Mouse (Mus musculus): Measurements from ENCODE around the gene Nfatc3.

The Nfatc3 gene

DNA sequence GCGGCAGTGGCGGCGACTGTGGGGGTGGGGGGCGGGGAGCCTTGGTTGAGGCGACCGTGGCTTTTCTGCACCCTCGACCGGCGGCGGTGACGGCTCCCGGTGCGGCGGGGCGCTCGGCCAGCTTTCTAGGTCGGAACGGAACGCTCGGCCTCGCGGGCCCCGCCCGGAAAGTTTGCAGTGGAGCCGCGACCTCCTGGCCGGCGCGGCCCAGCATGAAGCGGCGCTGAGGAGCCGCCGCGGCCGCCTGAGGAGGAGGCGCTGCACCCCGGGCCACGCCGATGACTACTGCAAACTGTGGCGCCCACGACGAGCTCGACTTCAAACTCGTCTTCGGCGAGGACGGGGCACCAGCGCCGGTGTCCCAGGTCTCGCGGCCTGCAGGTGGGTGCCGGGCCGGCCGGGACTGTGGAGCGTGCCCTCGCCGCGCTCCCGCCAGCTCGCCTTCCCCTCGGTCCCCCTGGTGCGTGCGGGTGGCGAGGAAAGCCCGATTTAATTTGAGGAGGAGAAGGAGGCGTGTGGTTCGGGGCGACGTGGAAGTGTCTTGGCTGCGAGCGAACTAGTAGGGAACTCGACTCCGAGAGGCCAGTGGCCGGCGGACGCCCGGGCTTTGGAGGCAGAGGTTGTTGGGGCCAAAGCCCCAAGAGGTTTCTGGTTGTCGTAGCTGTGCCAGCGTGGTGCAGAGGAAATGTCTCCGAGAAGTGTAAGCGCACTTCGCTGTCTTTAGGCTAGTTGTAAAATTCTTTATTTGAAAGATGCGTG lies 1.2 kb downstream of the Nfatc3 start:
- no peak for DNase-seq (ENCODE audit: low spot score)

DNA sequence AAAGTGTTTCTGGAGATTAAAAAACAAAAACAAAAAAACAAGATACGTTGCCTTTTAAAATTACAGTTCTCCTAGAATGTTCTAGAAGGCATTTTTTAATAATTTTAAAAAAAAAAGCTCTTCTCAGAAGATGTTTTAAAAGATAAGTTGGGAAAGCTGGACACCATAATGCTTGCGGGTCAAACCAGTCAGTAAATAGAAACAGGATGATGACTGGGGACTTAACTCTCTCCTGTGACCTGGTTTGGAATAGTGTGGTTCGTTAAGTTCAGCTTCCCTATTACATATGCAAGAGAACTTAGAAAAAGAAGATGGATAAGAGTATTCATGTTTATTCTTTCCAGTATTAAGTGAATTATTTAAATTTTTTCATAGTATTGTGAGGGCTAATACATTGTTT lies 1.9 kb downstream of the Nfatc3 start:
- no peak for DNase-seq (ENCODE audit: low spot score)

DNA sequence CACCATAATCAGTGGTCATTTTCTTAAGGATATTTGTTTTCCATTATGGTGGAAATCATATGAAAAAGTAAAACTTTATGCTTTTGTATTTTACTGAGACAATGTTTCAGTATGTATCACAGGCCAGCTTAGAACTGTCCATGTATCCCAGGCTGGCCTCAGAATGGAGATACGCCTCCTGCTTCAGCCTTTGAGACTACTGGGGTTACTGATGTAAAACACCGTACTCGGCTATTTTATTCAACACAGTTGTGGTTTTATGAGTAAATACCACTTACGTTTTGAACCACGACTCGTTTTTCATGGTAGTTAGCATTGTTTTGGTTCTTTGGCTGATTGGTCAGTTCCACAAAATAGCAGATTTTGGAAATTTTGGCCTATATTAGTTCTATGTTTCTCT lies 3.0 kb downstream of the Nfatc3 start:
- no peak for DNase-seq (ENCODE audit: low spot score)

DNA sequence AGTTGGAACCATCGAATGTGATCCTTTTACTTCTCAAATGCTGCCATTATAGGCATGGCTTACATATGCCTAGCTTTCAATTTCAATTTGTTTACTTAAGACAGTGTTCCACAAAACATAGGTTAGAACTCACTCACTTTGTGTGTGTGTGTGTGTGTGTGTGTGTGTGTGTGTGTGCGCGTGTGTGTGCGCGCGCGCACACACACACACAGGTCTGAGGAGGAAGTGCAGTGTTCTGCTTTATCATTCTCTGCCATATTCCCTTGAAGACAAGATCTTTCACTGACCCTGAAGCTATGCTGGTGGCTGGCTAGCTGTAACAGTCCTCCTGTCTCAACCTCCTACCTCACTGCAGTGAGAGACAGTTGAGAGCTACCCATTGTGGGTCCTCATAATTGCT lies 4.4 kb downstream of the Nfatc3 start:
- no peak for DNase-seq (ENCODE audit: low spot score)

DNA sequence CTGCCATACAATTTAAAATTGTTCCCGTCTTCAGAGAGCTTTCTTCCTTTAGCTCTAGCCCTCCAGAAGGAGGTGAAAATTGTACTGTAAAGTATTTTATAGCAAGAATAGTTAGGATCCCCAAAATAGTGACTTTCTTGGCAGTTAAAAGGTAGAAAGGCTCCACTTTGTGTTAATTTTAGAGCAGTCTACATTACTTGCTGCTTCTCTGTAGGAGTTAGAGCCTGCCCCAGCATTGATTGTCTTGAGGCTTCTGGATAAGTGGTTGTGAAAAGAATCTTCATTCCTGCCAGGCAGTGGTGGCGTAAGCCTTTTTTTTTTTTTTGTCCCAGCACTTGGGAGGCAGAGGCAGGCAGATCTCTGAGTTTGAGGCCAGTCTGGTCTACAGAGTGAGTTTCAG lies 8.1 kb downstream of the Nfatc3 start:
- DNase-seq (ENCODE audit: low spot score) = no peak

DNA sequence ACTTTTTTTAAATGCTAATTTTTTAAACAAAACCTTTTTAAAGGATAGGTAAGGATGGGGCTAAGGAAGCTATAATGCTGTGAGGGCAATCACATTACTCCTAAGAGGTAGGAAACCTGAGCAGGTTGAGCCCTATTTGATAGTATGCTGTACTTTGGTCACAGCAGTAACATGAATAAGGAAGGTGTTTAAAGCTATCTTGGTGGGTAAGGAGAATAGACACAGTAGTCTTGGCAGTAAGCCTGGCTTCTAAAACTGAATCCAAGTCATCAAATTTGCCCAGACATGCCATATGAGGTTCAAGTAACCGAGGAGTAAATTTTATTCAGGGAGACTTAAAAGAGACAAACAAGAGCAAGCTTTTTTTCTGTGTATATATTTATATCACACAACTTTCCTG lies 10.9 kb downstream of the Nfatc3 start:
- no peak for DNase-seq (ENCODE audit: low spot score)

DNA sequence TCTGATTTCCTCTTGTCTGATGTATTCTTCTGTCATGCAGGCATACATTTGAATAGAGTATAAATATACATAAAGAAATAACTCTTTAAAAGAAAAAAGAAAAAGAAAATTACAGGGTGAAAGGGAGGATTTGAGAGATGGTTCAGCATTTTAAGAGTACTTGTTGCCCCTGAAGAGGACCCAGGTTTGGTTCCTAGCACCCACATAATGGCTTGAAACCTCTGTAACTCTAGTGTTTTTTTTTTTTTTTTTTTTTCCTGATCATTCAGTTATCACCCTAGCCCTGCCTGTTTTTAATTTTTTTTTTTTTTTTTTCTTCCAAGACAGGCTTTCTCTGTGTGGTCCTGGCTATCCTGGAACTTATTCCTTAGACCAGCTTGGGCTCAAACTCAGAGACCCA lies 13.5 kb downstream of the Nfatc3 start:
- DNase-seq (ENCODE audit: low spot score) = no peak

DNA sequence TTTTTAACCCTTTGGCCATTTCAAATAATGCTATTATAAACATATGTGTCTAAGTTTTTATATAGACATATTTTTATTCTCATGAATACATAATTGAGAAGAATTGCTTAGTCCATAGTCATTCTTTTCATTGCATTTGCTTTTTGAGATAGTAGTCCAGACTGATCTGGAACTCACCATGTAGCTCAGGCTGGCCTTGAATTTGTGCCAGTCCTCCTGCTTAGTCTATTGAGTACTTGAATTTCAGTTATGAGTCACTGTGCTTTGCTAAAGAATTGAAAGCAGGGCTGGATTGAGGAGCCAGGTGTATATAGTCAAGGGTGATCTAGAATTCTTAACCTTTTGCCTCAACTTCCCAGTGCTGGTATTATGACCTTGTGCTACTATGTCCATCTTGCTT lies 15.6 kb downstream of the Nfatc3 start:
- DNase-seq (ENCODE audit: low spot score) = no peak

DNA sequence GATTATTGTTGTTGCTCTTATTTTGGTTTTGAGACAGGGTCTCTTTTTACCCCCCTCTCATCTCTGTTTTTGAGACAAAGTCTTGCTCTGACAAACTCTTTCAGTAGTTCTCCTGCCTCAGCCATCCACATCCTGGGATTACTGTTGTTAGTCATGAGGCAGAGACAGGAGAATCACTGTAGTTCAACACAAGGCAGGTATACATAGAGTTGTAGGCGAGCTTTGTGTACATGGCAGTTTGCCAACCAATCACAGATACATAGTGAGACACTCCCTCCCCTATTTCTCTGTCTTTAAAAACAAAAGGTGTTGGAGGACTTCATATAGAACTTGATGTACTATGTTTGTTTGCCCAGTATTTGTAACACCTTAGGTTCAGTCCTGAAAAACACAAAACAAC lies 16.0 kb downstream of the Nfatc3 start:
- no peak for DNase-seq (ENCODE audit: low spot score)

DNA sequence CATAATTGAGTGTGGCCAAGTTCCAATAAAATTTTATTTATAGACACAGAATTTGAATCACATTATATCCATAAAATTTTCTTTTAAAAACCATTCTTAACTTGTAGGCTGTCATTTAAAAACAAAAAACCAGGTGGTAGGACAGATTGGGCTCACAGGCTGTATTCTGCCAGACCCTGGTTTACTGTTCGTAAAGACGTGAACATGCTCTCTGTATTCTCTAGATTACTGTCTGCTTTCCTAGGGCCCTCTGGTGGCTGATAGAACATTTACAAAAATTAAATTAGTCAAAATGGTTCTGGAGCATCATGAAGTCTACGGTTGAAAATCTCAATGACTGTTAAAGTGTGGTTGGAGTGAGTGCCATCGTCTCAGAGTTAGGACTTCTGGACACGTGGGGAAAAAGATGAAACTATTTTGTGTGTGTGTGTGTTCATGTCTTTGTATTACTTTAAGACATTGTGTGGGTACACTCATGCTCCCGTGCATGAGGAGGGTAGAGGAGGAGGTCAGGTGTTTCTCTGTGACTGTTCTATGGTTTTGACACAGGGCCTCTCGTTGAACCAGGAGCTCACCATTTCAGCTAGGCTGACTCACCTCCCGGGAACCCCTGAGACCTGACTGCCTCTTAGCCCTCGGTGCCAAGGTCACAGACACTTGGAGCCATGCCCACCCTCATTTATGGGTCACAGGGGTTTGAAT lies 16.7 kb downstream of the Nfatc3 start:
- DNase-seq (ENCODE audit: low spot score) = peak; percentile 69

DNA sequence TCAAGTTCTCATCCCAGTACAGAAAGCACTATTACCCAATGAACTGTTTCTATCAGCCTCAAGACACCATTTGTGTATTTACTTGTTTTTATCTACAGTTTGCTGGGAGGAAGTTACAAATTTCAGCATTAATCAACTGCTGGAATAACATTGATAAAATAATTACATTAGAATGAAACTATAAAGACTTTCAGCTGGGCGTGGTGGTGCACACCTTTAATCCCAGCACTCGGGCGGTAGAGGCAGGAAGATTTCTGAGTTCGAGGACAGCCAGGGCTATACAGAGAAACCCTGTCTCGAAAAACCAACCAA lies 17.2 kb downstream of the Nfatc3 start:
- DNase-seq (ENCODE audit: low spot score) = no peak

DNA sequence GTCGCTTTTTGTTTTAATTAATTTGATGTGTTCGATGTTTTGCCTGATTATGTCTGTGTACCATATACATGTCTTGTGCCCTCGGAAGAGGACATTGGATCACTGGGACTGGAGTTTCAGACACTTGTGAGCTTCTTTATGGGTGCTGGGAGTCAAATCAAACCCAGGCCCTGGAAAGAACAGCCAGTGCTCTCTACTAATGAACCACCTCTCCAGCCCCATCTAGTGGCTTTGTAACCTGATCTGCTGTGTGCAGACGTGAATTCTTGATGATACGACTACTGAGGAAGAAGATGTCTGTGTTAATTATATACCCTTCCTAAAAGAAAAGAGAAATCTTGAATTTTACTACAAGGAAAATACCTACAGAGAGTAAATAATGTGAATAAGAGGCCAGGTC lies 18.0 kb downstream of the Nfatc3 start:
- DNase-seq (ENCODE audit: low spot score) = no peak

DNA sequence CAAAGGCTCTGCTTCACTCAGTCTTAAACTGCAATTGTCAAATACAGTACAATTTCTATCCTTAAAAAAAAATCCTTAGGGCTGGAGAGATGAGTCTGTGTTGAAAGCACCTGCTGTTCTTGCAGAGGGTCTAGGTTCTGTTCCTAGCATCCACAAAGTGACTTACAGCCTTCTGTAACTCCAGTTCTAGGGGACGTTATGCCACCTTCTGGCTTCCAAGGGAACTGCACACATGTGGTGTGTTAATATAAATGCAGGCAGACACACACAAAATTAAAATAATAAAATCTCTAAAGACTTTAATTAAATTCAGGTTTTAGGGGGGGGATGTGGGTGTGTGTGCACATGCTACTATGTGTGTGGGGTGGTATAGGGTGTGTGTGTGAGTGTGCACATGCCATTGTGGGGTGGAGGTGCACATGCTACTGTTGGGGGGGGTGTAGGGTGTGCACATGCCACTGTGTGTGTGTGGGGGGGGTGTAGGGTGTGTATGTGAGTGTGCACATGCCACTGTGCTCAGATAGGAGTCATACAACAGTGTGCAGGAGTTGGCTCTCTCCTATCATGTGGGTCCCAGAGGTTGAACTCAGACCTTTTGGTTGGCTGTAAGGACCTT lies 18.9 kb downstream of the Nfatc3 start:
- DNase-seq (ENCODE audit: low spot score) = no peak

DNA sequence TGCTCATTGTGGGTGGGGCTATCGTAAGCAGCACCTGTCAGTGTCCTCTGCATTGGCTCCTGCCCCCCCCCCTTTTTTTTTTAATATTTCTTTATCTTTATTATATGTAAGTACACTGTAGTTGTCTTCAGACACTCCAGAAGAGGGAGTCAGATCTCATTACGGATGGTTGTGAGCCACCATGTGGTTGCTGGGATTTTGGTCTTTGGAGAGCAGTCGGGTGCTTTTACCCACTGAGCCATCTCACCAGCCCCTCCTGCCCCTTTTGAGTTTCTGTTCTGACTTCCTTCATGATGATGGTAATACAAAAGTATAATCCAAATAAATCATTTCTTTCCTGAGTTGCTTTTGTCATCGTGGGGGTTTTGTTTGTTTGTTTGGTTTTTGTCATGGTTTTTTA lies 43.7 kb downstream of the Nfatc3 start:
- DNase-seq (ENCODE audit: low spot score) = no peak

DNA sequence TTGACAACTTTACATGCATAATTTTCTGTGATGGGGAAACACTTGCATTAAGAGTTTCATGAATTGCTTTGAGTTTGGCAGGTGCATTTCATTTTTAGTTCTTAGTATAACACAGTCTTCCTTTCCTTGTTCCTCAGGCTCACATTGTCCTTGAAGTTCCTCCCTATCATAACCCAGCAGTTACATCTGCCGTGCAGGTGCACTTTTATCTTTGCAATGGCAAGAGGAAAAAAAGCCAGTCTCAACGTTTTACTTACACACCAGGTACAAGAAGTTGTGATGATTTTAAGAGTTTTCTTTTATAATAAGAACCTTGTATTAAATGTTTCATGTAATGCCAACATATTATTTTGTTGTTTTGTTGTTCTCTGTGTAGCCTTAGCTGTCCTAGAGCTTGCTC lies 45.2 kb downstream of the Nfatc3 start:
- no peak for DNase-seq (ENCODE audit: low spot score)

DNA sequence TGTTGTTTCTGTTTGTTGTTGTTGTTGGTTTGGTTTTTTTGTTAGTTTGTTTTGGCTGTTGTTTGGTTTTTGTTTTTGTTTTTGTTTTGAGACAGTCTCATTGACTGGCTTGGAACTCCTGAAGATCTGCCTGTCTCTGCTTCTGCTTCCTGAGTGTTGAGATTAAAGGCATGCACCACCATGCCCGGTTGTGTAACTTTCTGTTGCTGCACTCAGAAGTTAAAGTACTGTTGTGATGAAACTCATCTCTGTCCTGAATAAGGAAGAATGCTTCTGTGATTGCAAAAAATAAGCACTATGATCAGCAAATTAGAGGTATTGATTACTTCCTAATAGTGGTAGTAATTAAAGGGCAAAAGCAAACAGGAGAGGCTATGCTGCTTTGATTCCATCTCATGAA lies 47.6 kb downstream of the Nfatc3 start:
- no peak for DNase-seq (ENCODE audit: low spot score)

DNA sequence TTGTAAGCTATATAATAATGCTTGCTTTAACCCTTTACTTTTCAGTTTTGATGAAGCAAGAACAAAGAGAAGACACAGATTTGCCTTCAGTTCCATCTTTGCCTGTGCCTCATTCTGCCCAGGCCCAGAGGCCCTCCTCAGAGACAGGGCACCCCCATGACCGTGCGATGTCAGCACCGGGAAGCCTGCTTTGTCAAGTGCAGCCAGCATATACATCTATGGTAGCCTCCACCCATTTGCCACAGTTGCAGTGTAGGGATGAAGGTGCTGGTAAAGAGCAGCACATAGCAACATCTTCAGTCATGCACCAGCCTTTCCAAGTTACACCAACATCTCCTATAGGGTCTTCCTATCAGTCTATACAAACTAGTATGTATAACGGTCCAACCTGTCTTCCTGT lies 49.4 kb downstream of the Nfatc3 start:
- DNase-seq (ENCODE audit: low spot score) = no peak

DNA sequence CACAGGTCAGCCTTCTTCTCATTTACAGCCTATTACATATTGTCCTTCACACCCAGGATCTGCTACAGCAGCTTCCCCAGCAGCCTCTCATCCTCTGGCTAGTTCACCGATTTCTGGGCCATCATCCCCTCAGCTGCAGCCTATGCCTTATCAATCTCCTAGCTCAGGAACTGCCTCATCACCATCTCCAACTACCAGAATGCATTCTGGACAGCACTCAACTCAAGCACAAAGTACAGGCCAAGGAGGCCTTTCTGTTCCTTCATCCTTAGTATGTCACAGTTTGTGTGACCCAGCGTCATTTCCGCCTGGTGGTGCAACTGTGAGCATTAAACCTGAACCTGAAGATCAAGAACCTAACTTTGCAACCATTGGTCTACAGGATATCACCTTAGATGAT lies 50.1 kb downstream of the Nfatc3 start:
- DNase-seq (ENCODE audit: low spot score) = peak; percentile 17

DNA sequence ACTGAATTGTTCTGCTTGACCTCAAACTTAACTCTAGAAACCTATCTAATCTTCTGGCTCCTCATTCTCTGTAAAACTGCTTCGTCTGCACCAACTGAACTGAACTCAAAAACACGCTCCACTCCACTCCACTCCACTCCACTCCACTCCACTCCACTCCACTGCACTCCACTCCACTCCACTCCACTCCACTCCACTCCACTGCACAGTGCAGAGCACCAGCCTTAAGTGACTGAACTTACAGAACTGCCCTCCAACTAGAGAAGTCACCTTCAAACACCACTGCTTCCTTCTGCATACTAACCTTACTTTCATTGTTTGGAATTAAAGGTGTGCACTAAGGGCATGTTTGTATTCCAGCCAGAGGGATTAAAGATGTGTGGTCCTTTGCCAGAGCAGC lies 53.4 kb downstream of the Nfatc3 start:
- no peak for DNase-seq (ENCODE audit: low spot score)

DNA sequence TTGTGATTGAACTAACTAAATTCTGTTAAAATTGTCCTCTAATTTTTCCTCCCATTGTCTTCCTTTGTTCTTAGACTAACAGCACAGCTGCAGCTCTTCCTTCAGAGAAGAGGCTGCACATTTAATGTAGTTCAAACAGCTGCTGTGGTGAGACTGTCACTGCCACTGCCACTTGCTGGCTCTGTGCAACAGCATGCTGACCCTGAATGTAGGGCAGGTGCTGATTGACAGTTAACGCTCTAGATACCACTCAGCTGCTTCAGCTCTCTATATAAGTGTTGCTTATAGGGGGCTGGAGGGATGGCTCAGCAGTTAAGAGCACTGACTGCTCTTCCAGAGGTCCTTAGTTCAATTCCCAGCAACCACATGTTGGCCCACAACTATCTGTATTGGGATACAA lies 53.9 kb downstream of the Nfatc3 start:
- no peak for DNase-seq (ENCODE audit: low spot score)

DNA sequence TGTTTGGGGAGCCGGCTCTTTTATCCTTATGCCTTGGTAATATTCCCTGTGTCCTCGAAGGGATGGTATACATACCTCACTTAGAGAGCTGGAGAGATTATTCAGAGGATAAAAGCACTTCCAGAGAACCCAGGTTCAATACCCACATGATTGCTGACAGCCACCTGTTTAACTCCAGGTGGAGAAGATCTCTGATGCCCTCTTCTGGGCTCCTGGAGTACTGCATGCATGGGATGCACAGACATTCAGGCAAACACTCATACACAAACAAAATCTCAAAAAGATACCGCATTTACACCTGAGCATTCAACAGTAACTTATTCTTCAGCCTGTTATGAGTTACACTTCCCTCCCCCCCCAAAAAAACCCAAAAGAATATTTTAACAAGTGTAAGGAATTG lies 57.3 kb downstream of the Nfatc3 start:
- DNase-seq (ENCODE audit: low spot score) = no peak

DNA sequence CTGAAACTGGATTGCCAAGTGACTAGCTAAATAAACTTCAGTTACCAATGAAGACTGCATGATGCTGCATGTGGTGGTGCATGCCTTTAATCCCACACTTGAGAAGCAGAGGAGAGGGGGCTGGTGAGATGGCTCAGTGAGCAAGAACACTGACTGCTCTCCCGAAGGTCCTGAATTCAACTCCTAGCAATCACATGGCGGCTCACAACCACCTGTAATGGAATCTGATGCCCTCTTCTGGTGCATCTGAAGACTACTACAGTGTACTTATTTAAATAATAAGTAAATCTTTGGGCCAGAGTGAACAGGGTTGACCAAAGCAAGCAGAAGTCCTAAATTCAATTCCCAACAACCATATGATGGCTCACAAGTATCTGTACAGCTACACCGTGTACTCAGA lies 64.8 kb downstream of the Nfatc3 start:
- no peak for DNase-seq (ENCODE audit: low spot score)

DNA sequence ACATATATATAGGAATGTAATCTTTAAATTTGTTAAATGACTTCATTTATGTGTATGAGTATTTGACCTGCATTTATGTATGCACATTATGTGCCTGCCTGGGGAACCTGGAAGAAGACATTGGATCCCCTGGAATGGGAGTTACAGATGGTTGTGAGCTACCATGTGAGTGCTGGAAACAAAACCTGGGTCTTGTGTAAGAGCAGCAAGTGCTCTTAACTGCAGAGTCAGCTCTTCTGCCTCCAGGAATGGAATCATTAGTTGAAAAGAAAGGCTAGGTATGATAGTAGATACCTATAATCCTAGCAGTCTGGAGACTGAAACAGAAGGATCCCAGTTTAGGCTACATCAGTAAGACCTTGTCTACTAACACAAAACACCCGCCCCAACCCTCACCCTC lies 67.4 kb downstream of the Nfatc3 start:
- no peak for DNase-seq (ENCODE audit: low spot score)

DNA sequence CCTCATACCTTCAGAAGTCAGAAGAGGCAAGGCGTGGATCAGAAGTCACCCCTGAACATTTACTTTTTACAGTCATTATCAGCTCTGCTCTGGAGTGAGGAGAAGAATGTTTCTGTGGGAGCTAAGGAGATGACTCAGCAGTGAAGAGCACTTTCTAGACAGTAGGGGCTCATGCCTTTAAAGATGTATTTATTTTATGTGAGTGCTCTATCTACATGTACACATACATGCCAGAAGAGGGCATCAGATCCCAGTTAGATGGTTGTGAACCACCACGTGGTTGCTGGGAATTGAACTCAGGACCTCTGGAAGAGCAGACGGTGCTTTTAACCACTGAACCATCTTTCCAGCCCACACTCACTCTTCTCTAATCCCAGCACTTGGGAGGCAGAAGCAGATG lies 68.4 kb downstream of the Nfatc3 start:
- DNase-seq (ENCODE audit: low spot score) = no peak
